Mouse (Mus musculus): ENCODE data around the gene Fam155a. TPM values are rescaled to one million over a fixed set of nuclear protein-coding genes. Genes with fewer than 3 reads are reported as not detected.
"Not testable (repeated sequence)": the region's sequence is repeated elsewhere in the genome, so short reads cannot be mapped to it uniquely, and the experiment has no call there.

Fam155a gene
- total RNA-seq (2022), result 10 to 100 TPM in 2 of 4 experiments, 1 to 10 TPM in 2; 8.3 to 13.6 (median 10.9) TPM

DNA sequence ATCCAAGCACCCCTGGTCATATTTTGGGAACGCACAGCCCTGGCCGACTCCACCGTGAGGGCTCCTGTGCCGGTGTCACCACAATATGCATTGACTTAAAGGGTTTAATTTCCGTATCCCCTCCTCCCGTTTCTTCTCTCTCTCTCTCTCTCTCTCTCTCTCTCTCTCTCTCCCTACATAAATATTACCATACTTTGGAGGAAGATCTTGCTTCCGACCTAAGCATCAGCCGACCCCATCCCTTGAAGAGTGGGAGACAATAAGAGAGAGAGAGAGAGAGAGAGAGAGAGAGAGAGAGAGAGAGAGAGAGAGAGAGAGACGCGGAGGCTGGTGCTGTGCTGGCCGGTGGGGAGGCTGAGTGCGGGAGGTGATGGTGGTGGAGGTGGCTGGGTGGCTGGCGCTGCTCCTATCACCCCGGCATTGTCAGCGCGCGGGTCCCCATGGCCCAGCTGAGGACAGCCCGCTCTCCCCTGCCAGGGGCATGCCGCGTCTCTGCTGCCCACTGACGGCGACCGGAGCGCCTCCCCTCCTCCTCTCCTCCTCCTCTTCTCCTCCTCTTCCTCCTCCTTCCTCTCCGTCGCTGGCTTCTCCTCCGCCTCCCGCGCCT is at the start of gene Fam155a:
Gene Fam155a (minus strand): TSS at position 163 of the 607 bp plus-strand sequence.
- DNase-seq, result no peak

DNA sequence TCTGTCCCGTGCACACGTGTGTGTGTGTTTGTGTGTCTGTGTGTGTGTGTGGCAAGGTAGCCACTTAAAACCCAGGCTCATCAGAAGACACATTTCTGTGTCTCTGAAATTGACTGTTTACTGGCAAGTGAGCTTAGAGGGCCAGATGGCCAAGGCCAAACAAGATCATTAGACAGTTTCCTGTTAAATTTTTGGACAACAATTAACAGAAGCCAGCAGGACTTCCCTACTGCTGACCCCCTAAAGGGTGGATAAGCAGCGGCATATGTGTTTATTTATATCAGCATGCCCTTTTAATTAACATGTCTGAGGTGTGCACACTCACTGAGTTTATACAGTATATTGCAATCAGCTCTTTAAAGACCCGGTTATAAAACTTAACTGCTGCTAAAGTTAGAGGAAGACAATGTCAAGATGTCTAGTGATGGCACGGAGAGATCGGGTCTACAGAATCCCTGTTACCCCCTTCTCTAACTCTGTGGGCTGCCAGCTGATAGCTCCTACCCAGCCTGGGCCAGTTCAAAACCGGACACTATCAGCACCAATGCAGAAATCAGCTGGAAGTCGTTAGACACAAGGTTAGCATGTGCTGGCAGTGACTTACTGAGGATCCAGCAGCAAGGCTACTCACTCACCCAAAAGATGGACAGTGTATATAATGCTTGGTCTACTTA is 42.4 kb upstream of the Fam155a start:
- DNase-seq, result no peak

DNA sequence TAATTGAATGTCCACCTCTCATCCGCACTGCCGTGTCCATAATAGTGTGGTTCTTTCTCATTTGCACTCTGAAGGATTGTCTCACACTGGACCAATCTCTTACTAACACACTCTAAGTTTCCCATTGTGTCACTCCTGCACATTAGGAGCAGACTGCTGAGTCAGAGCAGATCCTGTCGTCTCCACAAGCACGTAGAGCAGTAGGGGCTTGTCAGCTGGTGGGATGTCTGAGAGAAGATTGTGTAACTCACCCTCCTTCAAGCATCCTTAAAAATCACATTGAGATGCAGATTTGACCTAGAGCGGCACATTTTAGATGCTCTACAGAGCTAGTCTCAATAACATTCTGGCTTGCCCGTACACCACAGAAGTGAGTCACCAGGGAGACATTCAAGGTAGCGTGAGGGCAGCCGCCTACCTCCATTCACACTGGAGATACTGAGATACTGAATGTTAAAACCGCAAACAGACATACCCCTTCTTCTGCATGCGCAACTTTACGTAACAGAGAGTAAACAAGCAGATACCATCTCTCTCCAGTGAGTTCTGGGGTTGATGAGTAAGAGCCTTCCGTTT is 40.1 kb upstream of the Fam155a start:
- DNase-seq, result no peak

DNA sequence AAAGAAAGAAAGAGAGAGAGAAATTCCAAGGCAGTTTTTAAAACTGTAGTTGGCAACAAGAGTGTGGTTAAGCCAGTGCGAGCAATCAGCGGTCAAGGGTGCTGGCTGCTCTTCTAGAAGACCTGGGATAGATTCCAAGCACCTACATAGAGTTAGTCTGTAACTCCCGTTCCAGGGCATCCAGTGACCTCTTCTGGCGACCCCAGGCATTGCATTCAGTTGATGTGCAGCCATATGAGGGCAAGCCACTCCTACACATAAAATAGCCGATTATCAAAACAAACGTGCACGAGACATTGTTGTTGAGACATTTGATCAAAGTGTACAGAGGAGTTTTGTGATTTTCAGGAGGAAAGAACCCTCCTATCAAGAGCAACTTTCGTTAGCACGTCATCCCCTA is 37.6 kb upstream of the Fam155a start:
- DNase-seq, result no peak

DNA sequence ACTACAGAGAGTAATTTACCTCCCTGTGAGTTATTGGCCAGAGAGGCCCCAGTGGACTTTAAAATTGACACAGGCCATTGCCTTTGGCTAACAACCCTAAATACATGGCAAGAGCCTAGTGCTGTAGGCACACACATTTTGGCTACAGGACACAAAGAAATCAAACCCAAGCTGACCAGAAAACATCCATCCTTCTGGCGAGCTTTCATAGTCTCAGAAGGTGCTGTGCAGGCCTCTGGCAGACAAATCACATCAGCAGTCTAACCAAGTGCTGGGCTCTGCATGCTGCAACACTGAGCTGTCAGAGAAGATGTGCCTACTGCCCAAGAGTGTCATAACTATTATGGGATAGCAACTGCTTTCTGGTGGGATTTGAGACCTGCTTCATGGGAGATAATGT is 34.7 kb upstream of the Fam155a start:
- no peak for DNase-seq

DNA sequence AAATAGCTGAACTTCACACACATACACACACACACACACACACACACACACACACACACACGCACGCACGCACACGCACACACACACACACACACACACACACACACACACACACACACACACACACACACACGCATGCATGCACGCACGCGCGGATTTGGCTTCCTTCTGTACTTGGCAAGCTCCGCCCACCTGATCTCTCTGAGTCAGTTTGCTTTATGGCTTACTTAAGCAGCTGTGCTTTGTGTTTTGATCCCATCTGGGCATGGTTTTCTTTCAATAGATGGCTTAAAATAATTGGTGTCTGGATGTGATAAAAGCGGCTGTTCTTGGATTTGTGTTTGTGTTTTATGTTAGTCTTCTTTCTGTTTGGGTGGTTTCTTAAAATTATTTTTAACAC is 29.4 kb upstream of the Fam155a start:
- DNase-seq, result not testable (repeated sequence)

DNA sequence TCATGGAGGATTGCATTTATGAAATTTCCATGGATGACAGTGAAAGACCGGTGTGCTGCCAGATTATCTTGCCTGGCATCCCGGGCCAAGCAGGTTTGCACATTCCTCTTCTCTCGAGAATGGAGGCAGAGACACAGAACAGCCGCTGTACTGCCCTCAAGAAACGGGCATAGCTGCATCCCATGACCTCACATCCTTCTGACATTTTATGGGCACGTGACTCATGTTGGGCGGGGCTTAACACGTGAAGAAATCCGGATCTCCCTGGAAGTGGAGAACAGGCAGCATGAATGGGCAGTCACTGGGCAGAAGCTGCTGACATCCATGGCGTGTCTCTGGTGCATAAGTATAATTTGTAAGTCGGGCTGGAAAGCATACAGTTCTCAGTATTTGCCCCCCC is 29.0 kb upstream of the Fam155a start:
- no peak for DNase-seq

DNA sequence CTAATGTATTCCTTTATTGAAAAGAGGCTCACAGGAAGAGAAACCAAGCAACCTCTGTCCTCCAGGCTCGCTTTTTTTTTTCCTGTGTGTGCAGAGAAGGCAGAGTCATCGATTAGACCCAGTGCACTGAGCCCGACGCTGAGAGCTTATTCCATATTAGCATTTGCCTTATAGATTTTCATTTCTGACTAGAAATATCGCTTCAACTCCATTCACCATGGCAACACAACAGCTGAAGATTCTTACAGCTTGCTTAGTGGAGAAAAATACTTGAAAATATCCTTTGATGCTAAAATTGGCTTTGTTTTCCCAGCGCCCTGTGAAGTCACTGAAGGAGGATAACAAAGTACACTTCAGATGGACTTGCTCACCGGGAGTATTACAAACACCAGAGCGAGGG is 26.6 kb upstream of the Fam155a start:
- DNase-seq, result no peak

DNA sequence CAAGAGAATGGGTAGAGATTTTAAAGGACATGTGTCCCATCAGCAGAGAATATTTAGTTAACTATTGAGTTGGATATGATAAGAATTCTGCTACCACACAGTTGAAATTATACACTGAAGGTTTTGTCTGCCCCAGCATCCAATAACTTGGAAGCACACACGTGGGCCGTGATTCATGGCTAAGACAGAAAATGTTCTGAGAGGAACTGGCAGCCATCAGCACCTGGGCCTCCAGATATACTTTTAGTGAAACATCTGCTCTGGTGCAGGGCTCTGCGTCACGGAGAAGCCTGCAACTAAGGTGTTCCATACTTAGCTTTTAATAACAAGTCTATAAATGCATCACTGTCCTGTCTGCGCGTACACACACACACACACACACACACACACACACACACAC is 24.8 kb upstream of the Fam155a start:
- no peak for DNase-seq

DNA sequence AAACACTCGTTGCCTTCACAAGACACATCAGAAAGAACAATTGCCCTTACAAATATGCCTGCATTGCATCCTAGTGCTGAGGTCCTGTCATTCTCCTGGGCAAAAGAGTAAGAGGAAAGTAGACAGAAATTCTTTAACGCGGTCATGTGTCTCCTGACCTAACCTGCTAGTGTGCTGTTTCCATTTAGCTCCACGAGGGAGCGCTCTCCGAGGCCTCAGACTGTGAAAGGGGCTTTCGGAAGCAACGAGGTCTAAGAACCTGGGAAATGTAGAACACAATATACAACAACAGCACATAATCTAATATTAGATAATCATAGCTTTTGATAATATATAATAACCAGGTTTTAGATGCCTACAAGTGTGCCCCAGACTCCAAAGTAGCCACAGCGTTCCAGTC is 22.4 kb upstream of the Fam155a start:
- no peak for DNase-seq

DNA sequence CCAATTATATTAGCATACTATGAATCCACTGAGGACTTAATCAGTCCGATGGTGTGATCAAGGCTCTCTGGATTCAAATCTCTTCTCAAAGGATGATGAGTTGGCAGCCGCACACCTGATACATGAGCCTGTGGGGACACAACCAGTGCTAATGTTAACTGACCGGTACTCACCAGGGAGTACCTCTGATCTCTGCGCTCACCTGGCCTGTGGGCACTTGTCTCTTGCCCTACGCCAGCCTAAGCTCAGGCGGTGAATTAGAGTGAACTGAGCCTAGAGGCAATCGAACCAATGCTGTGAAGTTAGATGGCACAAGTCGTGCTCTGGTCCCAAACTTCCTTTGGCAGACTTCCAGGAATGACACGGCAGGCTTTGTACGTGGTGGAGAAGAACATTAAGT is 9.4 kb upstream of the Fam155a start:
- DNase-seq, result no peak

DNA sequence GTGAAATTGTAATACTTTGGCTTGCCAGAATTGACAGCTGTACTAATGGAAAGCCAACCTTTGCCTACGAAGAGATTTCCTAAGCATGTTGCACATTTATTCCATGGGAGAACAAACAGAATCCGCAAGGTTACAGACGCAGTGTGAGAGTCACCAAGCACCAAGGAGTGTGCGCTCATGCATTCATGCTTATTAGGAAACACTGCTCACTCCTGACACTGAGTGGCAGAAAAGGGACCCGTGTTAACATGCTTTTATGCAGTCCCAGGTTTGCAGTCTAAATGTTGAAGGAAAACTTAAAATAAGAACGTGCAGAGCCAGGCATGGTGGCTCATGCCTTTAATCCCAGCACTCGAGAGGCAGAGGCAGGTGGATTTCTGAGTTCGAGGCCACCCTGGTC is 7.2 kb upstream of the Fam155a start:
- DNase-seq, result no peak

DNA sequence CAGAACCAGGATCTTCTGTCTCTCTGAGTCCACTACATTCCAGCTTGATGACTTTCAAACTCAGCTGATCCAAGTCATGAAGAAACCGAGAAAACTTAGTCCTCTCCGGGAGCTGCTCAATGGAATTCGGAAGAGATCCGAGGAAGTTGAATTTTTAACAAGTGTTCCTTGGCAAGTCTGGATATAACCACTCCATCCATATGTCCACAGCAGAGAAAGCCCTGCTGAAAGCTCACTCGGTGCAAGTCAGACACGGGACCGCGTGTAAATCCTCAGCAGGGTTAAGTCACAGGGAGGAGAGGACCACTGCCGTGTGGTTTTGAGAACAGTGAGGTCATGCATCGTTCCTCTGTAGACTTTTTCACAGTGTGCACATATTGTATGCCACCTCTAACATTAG is 5.9 kb upstream of the Fam155a start:
- no peak for DNase-seq

DNA sequence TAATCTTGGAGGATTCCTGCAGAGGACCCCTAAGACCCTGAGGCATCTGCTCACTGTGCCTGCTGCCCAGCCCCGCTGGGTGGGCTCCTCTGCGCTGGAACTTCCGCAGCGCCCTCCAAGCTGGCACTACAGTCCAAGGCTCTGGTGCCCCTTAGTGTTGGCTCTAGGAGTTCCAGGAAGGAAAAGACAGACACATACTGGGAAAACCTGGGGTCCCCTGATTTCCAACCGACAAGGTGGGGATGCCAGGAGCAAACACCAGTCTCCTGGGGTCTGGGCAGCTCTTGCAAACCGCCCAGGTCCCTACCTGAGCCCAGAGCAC is 1.5 kb upstream of the Fam155a start:
- no peak for DNase-seq

DNA sequence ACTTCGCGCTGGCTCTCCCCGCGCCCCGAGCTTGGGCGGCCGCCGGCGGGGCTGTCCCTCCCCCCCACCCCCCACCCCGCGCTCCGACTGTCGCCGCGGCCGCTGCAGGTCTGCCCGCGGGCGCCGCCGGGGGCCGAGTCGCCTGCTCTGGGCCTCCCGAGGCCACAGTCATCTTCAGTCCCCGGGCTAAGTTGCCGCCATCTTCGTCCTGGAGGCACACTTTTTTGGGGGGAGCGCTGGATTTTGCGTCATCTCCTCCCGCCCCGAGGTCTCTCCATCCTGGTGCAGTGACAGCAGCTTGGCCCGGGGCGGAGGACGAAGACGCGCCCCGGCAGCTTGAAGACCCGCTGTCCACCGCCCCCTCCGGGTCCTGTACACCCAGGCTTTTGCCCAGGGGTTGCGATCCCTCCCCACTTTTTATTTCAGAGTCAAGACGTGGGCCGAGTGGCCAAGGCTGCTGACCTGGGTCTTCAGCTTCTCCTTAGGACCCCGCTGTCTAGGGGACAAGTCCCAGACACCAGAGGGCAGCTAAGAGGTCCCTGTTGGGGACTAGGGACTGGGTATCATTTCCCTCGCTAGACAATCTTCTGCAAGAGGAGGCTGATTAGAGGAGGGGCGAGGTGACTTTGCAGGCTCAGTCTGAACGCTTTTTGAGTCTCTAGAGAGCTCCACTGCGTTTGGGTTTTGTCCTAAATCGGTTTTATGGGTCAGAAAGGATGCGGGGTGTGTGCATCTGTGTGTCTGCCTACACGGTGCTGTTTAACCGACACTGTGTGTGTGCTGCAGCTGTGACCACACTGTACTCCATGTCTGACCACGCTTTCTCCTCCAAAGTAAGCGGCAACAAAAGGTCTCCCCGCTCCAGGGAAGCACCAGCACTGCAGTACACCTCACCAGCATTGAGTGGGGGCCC is 901 bp upstream of the Fam155a start:
- no peak for DNase-seq

DNA sequence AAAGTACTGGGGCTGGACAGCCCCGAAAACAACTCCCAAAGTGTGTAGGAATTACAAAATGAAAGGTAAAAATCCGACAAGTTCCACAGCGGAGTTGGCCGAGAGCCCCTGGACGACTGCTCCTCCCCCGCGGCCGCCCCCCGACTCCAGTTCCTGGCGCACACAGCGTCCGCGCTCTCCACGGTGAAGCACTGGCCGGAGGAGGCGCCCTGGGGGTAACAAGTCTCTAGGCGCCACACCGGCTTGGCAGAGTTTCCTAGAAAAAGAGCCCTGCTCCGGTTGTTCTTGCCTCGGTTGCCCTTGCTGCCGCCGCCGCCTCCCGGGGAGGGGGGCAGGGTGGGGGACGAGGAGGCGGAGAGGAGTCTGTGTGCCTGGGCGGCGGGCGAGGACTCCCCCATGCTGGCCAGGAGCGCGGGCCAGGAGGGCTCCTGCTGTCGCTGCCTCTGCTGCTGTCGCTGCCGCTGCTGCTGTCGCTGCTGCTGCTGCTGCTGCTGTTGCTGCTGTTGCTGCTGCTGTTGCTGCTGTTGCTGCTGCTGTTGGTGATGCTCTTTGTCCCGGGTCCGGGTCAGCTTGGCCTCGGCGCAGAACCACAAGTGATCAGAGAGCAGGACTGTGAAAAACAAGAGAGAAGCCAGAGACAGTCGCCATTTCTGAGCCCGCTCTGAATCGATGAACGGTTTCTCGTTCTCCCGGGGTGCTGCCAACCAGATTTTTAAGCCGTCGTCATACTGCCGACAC is 531 bp downstream of the Fam155a start:
- DNase-seq, result peak; percentile 3

DNA sequence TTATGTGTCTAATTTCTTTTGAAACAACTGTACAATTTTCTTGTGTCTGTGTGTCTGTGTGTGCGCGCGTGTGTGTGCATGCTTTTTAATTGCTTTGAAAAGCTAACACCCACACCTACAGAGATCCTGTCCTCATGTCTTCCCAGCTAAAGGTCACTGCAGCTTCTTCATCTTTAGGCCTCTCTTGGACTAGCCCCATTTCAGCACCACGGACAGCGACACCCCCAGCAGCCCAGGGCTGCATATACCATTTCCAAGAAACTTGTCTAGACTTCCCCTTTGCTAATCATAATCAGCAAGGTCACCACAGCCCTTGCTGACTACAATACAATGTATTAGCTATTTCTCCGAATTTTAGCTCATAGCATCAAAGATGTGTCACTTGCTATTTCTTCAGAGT is 1.9 kb downstream of the Fam155a start:
- DNase-seq, result peak; percentile 40

DNA sequence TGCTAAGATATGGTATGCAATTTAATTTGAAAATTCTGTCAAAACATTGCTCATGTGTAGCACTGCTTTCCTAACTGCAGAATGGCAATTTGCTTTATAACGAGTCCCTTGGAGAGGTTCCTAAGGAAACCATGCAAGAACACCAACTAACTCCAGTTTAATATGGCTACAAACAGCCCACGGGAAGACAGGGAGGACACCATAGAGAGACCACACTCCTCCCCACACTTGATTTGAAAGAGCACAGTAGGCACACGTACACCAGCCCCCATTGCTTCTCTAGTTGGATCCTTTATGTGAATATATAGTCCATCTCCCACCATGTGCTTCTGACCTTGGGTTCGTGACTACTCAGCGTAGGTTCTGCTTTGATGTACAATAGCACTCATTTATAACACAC is 35.8 kb downstream of the Fam155a start:
- DNase-seq, result no peak

DNA sequence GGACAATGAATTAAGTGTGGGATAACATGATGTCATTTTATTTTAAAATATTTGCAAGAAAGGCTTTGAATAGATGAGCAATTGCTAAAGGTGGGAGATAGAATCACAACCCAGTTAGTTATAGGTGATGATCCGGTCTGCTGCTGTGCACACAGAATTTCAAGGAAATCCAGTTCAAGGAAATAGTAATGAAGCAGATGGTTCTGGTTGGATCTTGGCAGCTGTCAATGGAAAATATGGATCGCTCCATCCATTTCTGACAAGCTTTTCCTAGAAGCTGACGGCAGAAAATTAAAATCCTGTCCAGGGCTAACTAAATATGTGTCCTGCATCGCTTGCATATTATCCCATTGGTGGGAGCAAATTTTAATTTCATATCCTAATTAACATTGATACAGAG is 61.2 kb downstream of the Fam155a start:
- DNase-seq, result no peak

DNA sequence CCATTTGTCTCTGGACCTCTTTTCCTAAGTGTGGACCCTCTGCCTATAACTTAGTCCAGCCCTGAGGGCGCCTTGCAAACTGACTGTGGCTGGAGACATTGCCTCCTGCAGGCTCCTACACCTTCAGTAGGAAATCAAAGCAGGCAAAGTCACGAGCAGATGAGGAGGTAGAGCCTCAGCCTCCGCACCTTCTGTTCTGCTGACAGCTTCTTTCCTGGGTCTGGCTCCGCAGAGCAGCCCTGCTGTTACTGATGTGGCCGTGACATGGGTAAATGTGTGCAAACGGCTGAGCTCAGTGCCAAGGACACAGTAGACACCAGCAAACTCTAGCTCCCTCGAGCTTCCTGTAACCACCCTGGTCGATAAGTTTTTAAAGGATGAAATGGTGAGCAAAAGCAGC is 63.5 kb downstream of the Fam155a start:
- DNase-seq, result no peak

DNA sequence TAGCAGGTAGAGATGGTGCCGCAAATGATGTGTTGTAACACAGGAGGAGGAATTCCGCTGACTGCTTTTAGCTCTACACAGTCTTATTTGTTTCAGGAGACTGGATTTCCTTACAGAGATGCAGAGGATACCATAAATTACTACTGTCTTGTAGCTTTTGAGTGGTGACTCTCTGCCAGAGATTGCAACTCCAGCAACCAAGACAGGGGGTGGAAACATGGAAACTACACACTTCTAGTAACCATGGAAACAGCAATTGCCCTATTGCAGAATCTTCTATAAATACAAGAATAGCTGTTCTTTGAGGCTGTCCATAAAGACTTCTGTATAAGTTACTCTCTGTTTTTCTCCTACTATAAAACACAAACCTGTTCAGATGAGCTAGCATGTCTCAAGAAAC is 76.2 kb downstream of the Fam155a start:
- no peak for DNase-seq

DNA sequence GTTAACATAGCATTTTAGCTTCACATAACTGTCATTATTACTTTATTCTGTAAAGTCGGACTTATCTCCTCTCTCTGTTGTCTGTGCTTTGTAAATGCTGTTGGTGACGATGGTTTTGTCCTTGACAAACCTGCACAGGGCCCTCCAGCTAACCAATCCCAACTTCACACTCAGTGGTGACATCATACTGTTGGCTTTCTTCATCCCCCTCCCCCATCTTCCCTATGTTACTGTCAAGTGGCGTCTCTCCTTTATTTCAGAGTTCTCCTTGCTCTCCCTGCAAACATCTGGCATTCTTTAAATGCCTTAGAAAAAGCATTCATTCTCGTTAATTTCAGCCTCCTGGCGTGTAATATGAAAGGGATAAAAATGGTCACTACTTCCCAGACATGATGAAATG is 78.6 kb downstream of the Fam155a start:
- no peak for DNase-seq

DNA sequence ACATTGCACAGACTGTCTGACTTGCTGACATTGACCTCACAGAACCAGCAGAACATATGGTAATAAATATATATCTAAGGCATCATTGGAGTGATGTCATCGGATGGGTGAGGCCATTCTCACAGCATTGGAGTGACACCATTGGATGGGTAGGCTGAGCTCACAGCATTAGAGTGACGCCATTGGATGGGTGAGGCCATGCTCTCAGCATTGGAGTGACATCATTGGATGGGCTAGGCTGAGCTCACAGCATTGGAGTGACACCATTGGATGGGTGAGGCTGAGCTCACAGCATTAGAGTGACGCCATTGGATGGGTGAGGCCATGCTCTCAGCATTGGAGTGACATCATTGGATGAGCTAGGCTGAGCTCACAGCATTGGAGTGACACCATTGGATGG is 110.9 kb downstream of the Fam155a start:
- not testable (repeated sequence) for DNase-seq
